Mouse (Mus musculus): Measurements from ENCODE around the gene Skap1. TPM values are rescaled to one million over a fixed set of nuclear protein-coding genes. Genes with fewer than 3 reads are reported as not detected.

Skap1 gene
- polyA plus RNA-seq, 1 experiment, result 3.3 TPM

DNA sequence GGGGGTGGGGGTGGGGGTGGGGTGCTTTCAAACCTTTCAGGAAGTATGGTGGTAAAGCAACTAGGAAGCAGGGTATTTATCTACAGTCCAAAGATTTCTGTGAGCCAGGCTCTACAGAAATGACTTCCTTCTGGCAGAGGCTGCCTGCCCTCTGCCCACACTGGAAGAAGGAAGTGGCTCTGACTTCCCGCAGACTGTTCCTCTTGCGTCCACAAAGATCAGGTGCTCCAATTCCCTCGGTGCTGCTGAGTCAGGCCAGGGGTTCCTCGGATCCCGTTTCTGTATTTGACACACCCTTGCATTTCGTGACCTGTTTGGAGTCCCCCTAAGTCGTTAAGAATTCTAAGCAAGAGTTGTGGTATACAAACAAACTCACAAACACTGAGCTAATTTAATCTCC, 301.3 kb downstream of the Skap1 start:
- no peak for TF ChIP-seq POLR2A (IDR thresholded peaks at IDR 0.05; ENCODE audit: low read depth, low read length)
- no peak for TF ChIP-seq CTCF (conservative IDR thresholded peaks at IDR 0.05; ENCODE audit: insufficient read depth, insufficient read length, low read depth, low read length)
- Histone ChIP-seq H3K4me1 (ENCODE audit: control insufficient read depth, insufficient read depth, low read length) (0 out of 2 replicates have a peak, but pooled peaks cover 2% of the 10 kb centered on the region), H3K4me3 (ENCODE audit: insufficient read depth, low read depth, low read length) (no peak overlapping the region), H3K36me3 (ENCODE audit: control insufficient read depth, insufficient read depth, low read length) (peaks cover 2% of the 10 kb centered on the region), H3K27ac (ENCODE audit: insufficient read depth, low read depth, low read length) (peak overlapping the region; percentile 49), H3K27me3 (replicated peaks; ENCODE audit: control insufficient read depth, insufficient read depth, low read length) (no peaks in the 10 kb centered on the region)
- 60% methylated on average over 7 of the region's 7 CpGs for WGBS
- peak; percentile 37 for DNase-seq

DNA sequence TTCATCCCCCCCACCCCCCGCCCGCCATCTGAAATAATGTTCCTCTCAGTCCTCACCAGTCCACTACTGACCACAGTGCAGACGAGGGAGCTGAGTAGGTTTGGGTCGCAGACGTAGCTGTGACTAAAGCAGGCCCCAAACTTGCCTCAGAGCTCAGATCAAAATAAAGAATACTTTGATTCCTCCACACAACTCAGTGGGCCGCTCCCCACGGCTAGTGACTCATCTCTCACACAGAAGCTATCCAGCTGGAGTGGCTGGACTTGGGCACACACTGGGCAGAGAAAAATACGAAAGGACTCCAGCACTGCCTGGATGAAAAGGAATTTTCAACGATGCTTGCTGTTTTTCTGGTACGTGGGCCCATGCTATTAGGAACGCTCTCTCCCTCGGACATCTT, 302.2 kb downstream of the Skap1 start:
- DNase-seq, result no peak
- 85% methylated on average over 12 of the region's 12 CpGs for WGBS
- H3K4me3 ChIP-seq (ENCODE audit: insufficient read depth, low read depth, low read length), result no peak overlapping the region
- no peak overlapping the region for H3K27ac ChIP-seq (ENCODE audit: insufficient read depth, low read depth, low read length)
- H3K4me1 ChIP-seq (ENCODE audit: control insufficient read depth, insufficient read depth, low read length), result 0 out of 2 replicates have a peak, but pooled peaks cover 2% of the 10 kb centered on the region
- H3K27me3 ChIP-seq (replicated peaks; ENCODE audit: control insufficient read depth, insufficient read depth, low read length), result no peaks in the 10 kb centered on the region
- TF ChIP-seq POLR2A (IDR thresholded peaks at IDR 0.05; ENCODE audit: low read depth, low read length) (no peak), CTCF (conservative IDR thresholded peaks at IDR 0.05; ENCODE audit: insufficient read depth, insufficient read length, low read depth, low read length) (no peak)
- peaks cover 2% of the 10 kb centered on the region for H3K36me3 ChIP-seq (ENCODE audit: control insufficient read depth, insufficient read depth, low read length)

DNA sequence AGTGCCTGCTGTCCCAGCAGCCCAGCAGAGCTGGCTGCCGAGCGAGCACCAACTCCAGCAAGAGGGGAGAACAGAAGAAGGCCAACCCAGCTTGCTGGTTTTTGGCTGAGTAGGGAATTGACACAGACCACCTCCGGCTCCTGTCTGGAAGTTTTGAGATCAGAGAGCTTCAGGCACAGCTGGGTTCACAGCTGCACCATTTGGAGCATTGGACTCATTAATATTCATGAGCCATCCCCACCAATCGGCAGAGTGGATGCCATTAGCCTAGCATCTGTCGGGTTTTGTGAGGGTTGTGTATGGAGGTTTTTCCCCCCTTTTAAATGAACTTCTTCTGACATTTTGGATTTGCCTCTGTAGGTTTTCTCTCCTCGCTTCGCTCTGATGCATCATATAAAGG, 302.7 kb downstream of the Skap1 start:
- Histone ChIP-seq H3K4me1 (ENCODE audit: control insufficient read depth, insufficient read depth, low read length) (0 out of 2 replicates have a peak, but pooled peaks cover 2% of the 10 kb centered on the region), H3K27ac (ENCODE audit: insufficient read depth, low read depth, low read length) (no peak overlapping the region), H3K27me3 (replicated peaks; ENCODE audit: control insufficient read depth, insufficient read depth, low read length) (no peaks in the 10 kb centered on the region), H3K36me3 (ENCODE audit: control insufficient read depth, insufficient read depth, low read length) (peaks cover 2% of the 10 kb centered on the region), H3K4me3 (ENCODE audit: insufficient read depth, low read depth, low read length) (no peak overlapping the region)
- 69% methylated on average over 7 of the region's 7 CpGs for WGBS
- no peak for DNase-seq
- TF ChIP-seq POLR2A (IDR thresholded peaks at IDR 0.05; ENCODE audit: low read depth, low read length) (no peak), CTCF (conservative IDR thresholded peaks at IDR 0.05; ENCODE audit: insufficient read depth, insufficient read length, low read depth, low read length) (no peak)

DNA sequence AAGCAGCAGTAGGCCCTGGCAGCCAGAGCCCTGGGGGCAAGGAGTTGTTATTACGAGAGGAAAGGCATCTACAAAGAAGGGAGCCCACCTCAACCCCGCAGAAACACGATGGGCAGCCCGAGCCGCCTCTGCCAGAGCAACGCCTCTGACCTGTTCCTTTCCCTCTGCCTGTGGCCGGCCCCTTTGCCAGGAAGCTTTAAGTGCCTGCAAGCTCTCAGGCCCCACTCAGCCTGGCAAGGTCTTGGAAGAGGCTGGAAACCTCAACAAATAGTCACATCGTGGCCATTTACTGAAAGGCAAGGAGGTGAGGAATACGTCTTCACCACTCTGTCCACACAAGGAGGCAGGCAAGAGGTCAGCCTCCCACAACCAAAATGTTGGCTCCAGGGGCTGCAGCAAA, 303.8 kb downstream of the Skap1 start:
- H3K27ac ChIP-seq (ENCODE audit: insufficient read depth, low read depth, low read length), result no peak overlapping the region
- no peaks in the 10 kb centered on the region for H3K27me3 ChIP-seq (replicated peaks; ENCODE audit: control insufficient read depth, insufficient read depth, low read length)
- 0 out of 2 replicates have a peak, but pooled peaks cover under 1% of the 10 kb centered on the region for H3K4me1 ChIP-seq (ENCODE audit: control insufficient read depth, insufficient read depth, low read length)
- no peak overlapping the region for H3K4me3 ChIP-seq (ENCODE audit: insufficient read depth, low read depth, low read length)
- TF ChIP-seq CTCF (conservative IDR thresholded peaks at IDR 0.05; ENCODE audit: insufficient read depth, insufficient read length, low read depth, low read length) (no peak), POLR2A (IDR thresholded peaks at IDR 0.05; ENCODE audit: low read depth, low read length) (no peak)
- peaks cover 2% of the 10 kb centered on the region for H3K36me3 ChIP-seq (ENCODE audit: control insufficient read depth, insufficient read depth, low read length)
- 71% methylated on average over 9 of the region's 9 CpGs for WGBS
- no peak for DNase-seq

DNA sequence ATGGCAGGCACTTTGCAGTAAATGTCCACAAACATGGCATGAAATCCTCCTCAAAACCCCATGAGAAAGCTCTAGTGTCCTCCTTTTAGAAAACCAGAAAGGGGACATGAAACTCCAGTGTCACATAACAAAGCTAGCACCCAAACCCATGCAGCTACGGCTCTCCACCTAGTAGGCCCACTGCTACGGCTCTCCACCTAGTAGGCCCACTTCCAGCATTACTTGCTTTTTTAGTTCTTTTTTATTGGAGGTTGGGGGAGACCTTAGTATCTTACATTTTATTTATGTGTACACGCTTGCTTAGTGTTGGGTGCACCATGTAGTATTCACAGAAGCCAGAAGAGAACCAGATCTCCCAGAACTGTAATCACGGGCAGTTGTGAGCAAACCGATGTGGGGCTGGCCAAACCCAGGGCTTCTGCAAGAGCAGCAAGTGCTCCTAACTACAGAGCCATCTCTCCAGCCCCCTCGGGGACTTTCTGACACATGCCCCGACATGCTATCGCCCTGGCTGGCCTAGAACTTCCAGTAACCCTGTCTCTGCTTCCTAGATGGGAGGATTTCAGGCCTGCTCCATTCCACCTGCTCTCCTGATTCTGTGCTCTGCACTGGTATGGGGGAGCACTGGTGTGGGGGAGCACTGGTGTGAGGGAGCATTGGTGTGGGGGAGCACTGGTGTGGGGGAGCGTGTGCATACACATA, 307.0 kb downstream of the Skap1 start:
- Histone ChIP-seq H3K27ac (ENCODE audit: insufficient read depth, low read depth, low read length) (no peak overlapping the region), H3K4me1 (ENCODE audit: control insufficient read depth, insufficient read depth, low read length) (peaks cover 5% of the 10 kb centered on the region; the same call in 1 of the 2 replicates), H3K27me3 (replicated peaks; ENCODE audit: control insufficient read depth, insufficient read depth, low read length) (no peaks in the 10 kb centered on the region), H3K36me3 (ENCODE audit: control insufficient read depth, insufficient read depth, low read length) (peaks cover 2% of the 10 kb centered on the region), H3K4me3 (ENCODE audit: insufficient read depth, low read depth, low read length) (no peak overlapping the region)
- DNase-seq, result no peak
- WGBS, result 96% methylated on average over 9 of the region's 9 CpGs
- TF ChIP-seq POLR2A (IDR thresholded peaks at IDR 0.05; ENCODE audit: low read depth, low read length) (no peak), CTCF (conservative IDR thresholded peaks at IDR 0.05; ENCODE audit: insufficient read depth, insufficient read length, low read depth, low read length) (no peak)

DNA sequence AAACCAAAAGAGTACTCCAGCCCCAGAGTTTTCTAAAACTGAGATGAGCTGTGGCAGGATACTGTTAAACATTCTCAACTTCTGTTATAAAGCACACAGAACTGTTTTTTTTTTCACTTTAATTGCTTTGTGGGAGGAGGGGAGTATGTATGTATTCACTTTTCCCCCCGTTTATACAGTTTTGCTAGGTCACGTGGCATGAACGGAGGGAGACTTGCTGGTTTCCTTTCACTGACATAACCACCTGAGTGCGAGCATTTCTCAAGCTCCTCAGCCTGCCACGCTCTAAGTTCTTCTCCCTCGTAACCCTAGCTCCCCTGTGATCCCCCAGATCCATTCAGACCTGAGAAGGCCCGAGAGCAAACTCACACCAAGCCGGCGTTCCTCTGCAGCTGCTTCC, 308.0 kb downstream of the Skap1 start:
- Histone ChIP-seq H3K36me3 (ENCODE audit: control insufficient read depth, insufficient read depth, low read length) (peaks cover 2% of the 10 kb centered on the region), H3K4me3 (ENCODE audit: insufficient read depth, low read depth, low read length) (no peak overlapping the region), H3K27ac (ENCODE audit: insufficient read depth, low read depth, low read length) (no peak overlapping the region), H3K4me1 (ENCODE audit: control insufficient read depth, insufficient read depth, low read length) (peaks cover 9% of the 10 kb centered on the region; the same call in 1 of the 2 replicates), H3K27me3 (replicated peaks; ENCODE audit: control insufficient read depth, insufficient read depth, low read length) (no peaks in the 10 kb centered on the region)
- no peak for DNase-seq
- WGBS, result 86% methylated on average over 9 of the region's 9 CpGs
- no peak for TF ChIP-seq POLR2A (IDR thresholded peaks at IDR 0.05; ENCODE audit: low read depth, low read length)

DNA sequence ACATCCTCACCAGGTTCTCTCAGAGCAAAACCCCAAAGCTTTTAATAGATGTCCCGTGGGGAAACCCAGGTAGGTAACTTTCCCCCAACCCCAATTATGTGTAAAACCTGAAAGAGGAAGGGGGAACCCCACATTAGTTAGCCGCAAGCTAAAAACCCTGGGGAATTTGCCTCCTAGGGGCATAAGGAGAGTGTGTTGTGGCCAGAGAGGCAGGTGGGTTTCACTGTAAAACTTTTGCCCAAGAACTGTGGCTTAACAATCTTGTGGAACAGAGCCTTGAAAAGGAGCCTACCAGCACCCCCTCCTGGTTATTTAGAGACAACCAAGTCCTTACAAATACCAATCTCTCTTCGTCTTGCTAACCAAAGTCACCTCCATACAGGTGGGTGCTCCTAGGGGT, 310.1 kb downstream of the Skap1 start:
- DNase-seq, result no peak
- TF ChIP-seq CTCF (conservative IDR thresholded peaks at IDR 0.05; ENCODE audit: insufficient read depth, insufficient read length, low read depth, low read length), result no peak
- no peak for TF ChIP-seq POLR2A (IDR thresholded peaks at IDR 0.05; ENCODE audit: low read depth, low read length)
- no peaks in the 10 kb centered on the region for H3K27me3 ChIP-seq (replicated peaks; ENCODE audit: control insufficient read depth, insufficient read depth, low read length)
- H3K4me3 ChIP-seq (ENCODE audit: insufficient read depth, low read depth, low read length), result no peak overlapping the region
- 75% methylated on average over 3 of the region's 3 CpGs for WGBS
- no peaks in the 10 kb centered on the region; the same call in 1 of the 2 replicates for H3K36me3 ChIP-seq (ENCODE audit: control insufficient read depth, insufficient read depth, low read length)
- no peak overlapping the region for H3K27ac ChIP-seq (ENCODE audit: insufficient read depth, low read depth, low read length)
- peaks cover 9% of the 10 kb centered on the region; the same call in 1 of the 2 replicates for H3K4me1 ChIP-seq (ENCODE audit: control insufficient read depth, insufficient read depth, low read length)
